Comparison of ENCODE assay signal across 28 mouse cellular contexts in the genomic region with DNA sequence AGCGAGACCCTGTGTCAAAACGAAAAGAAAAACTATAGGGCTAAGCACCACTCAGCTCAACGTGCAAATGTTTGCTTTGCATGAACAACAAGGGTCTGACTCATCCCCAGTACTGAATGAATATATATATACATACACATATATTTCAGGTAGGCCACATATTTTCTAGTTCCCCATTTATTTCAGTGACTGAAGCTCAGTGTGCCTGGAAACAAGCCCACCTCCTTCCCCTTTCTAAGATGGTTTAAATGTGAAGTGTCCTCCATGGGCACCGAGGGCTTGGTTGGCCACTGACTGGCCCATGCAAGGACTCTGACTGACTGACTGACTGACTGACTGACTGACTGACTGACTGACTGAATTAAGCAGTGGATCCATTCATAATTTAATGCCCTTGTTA. TPM values are rescaled to one million over a fixed set of nuclear protein-coding genes. Genes with fewer than 3 reads are reported as not detected.
DNase-seq lines count a peak whose midpoint lies in the region; ATAC-seq lines count a peak whose summit lies in the region.
"Had no signal": no experiment of that assay in that cellular context is flagged by ENCODE, and none has a peak within 500 bp of the region (broad histone marks: within the 10 kb centered on the region; RNA-seq: fewer than 3 reads in every experiment).

No protein-coding gene starts in this region.

- DNase-seq in B cell, adult 2 months, result no peak
- DNase-seq in lung, postnatal 10 days, result no peak
- DNase-seq in left cerebral cortex, postnatal 36 days (ENCODE audit: low spot score in 2 of 2), result no peak
- DNase-seq: adrenal gland, adult 8-10 months; adrenal gland, postnatal 14 days; adrenal gland, postnatal 36 days; cerebellum, adult 11 months; cerebellum, adult 18-20 months; cerebellum, adult 8-10 months; cerebellum, adult 9-11 months; cerebellum, postnatal 14 days; cerebellum, postnatal 36 days; embryo, embryonic 11 days had no signal

- no peaks in the 10 kb centered on the region for H3K36me3 ChIP-seq in macrophage (ENCODE audit: inconsistent target)
- H3K36me3 ChIP-seq: embryonic facial prominence, embryonic 13.5 days; embryonic facial prominence, embryonic 15.5 days; forebrain, embryonic 10.5 days; forebrain, embryonic 12.5 days; G1E had no signal

- H3K4me3 ChIP-seq in macrophage (ENCODE audit: inconsistent target), result no peak overlapping the region
- H3K4me3 ChIP-seq: embryonic facial prominence, embryonic 13.5 days; embryonic facial prominence, embryonic 15.5 days; erythroblast, embryonic 14.5 days; forebrain, embryonic 10.5 days; forebrain, embryonic 12.5 days had no signal

- H3K27ac ChIP-seq in macrophage, result peak overlapping the region; percentile 81
- H3K27ac ChIP-seq: embryonic facial prominence, embryonic 13.5 days; embryonic facial prominence, embryonic 15.5 days; forebrain, embryonic 10.5 days; forebrain, embryonic 12.5 days had no signal

- H3K79me2 ChIP-seq in macrophage (ENCODE audit: inconsistent target), result no peaks in the 10 kb centered on the region

- intact Hi-C loops in left cerebral cortex, postnatal 36 days (cut with DNase I), result no loop called here

- ATAC-seq in common myeloid progenitor, adult 5-6 weeks (replicated peaks; ENCODE audit: low read depth, poor library complexity, severe bottlenecking), result peak; percentile 50
- ATAC-seq in megakaryocyte progenitor cell, adult 5-6 weeks (replicated peaks; ENCODE audit: poor library complexity), result peak; percentile 57
- ATAC-seq: activated CD4-positive, CD25-positive, alpha-beta regulatory T cell, adult 4 months; CD4-positive, CD25-positive, alpha-beta regulatory T cell, adult 4 months; forebrain, embryonic 14.5 days; forebrain, embryonic 16.5 days; Patski had no signal

- WGBS in macrophage (ENCODE audit: missing documents), result 46% methylated on average over 4 of the region's 4 CpGs

RNA-seq across cellular contexts. Expression of a gene that starts 19.6 kb away (rescaled TPM):
- 14.3 and 19.7 TPM in 2 replicates for total RNA-seq in common myeloid progenitor, adult 5-6 weeks (2017)
- 10 to 100 TPM in 6 of 26 experiments, 1 to 10 TPM in 20; 1.4 to 55.1 (median 3.8) TPM for total RNA-seq in macrophage (2018; cell fraction: chromatin; rRNA removed)
- total RNA-seq in macrophage (2018; cell fraction: cytosol; rRNA removed), result 100 to 1,000 TPM in 9 of 26 experiments, 10 to 100 TPM in 17; 13.7 to 217 (median 83.3) TPM
- 10 to 100 TPM in 24 of 26 experiments, 1 to 10 TPM in 2; 7.7 to 94.0 (median 33.4) TPM for total RNA-seq in macrophage (2018; cell fraction: nucleus; rRNA removed)
- polyA plus RNA-seq in macrophage (2018), result 58.4 to 104 TPM (median 95.9 TPM) in 3 replicates
- total RNA-seq in megakaryocyte progenitor cell, adult 5-6 weeks (2015), result 70.5 and 75.2 TPM in 2 replicates
- 27.2 and 29.0 TPM in 2 replicates for total RNA-seq in megakaryocyte progenitor cell, adult 5-6 weeks (2017)
- 10 to 100 TPM in 1 of 2 experiments, 1 to 10 TPM in 1; 9.3 to 11.0 TPM for total RNA-seq in left cerebral cortex, postnatal 36 days (2021)
- total RNA-seq: CH12.LX, G1E had no signal

RNA-seq across cellular contexts. Expression of a gene that starts 43.2 kb away (rescaled TPM):
- 29.8 and 33.7 TPM in 2 replicates for total RNA-seq in common myeloid progenitor, adult 5-6 weeks (2017)
- 100 to 1,000 TPM in 15 of 26 experiments, 10 to 100 TPM in 11; 32.3 to 227 (median 110) TPM for total RNA-seq in macrophage (2018; cell fraction: chromatin; rRNA removed)
- total RNA-seq in macrophage (2018; cell fraction: cytosol; rRNA removed), result 10 to 100 TPM; 12.2 to 34.9 (median 26.5) TPM
- 100 to 1,000 TPM in 11 of 26 experiments, 10 to 100 TPM in 15; 32.5 to 149 (median 83.9) TPM for total RNA-seq in macrophage (2018; cell fraction: nucleus; rRNA removed)
- polyA plus RNA-seq in macrophage (2018), result 19.8 to 31.4 TPM (median 27.0 TPM) in 3 replicates
- total RNA-seq in megakaryocyte progenitor cell, adult 5-6 weeks (2015), result 16.7 and 17.1 TPM in 2 replicates
- total RNA-seq in megakaryocyte progenitor cell, adult 5-6 weeks (2017), result 29.8 and 34.6 TPM in 2 replicates
- total RNA-seq in left cerebral cortex, postnatal 36 days (2021), result 10 to 100 TPM; 35.0 to 37.1 TPM
